Mouse (Mus musculus): Measurements from ENCODE around the gene Wdr54.

GRCm38 (mm10) chr6:83172240-83172920, 16.2 kb upstream of the Wdr54 start:
- TF ChIP-seq CTCF (IDR thresholded peaks at IDR 0.05; ENCODE audit: extremely low read depth, insufficient read depth, insufficient read length, insufficient replicate concordance) (no peak), POLR2A (IDR thresholded peaks at IDR 0.05; ENCODE audit: low read depth, low read length) (no peak)

All from spleen, adult 2 months (tissue).